Mouse (Mus musculus): ENCODE measurements around the gene Cldn15.

- TF ChIP-seq CTCF (IDR thresholded peaks at IDR 0.05; ENCODE audit: low read depth) = no peak
- TF ChIP-seq EP300 (IDR thresholded peaks at IDR 0.05; ENCODE audit: low read depth) = no peak
Observed at GRCm38 (mm10) chr5:136958991-136959605, 7.3 kb upstream of the Cldn15 start.
